Mouse (Mus musculus): Measurements from ENCODE around the gene Cyp3a41b. TPM values are rescaled to one million over a fixed set of nuclear protein-coding genes. Genes with fewer than 3 reads are reported as not detected.

Cyp3a41b gene
- total RNA-seq (2023), result not detected

DNA sequence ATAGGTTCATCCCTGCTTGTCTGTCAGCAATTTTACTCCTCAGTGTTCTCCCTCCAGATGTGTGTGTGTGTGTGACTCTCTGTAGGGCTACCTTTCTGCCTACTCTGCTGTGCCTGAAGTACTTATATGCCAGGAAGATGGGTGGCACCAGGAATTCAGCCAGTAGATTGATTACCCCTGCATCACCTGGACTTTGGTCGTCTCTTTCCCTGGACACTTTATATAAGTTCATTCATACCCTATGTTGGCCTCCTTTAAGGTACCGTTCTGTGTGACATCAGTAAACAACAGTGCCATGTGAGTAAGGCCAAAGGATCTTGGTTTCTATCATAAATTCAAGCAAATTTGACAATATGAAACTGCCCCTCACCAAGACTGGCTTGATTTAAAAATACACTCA lies at the start of gene Cyp3a41b:
TSS of gene Cyp3a41b (minus strand) at position 101 of the 400 bp plus-strand sequence.

Other genes starting within 250 kb of the Cyp3a41b start
- gene Cyp3a57, start 239.5 kb downstream of the Cyp3a41b start, total RNA-seq (2023), result not detected
- gene Cyp3a16, start 115.0 kb downstream of the Cyp3a41b start, total RNA-seq (2023), result not detected
- gene Cyp3a41a, start 135.4 kb upstream of the Cyp3a41b start, total RNA-seq (2023), result not detected
- not detected for gene Cyp3a44, start 221.1 kb upstream of the Cyp3a41b start, total RNA-seq (2023)